Mouse (Mus musculus): ENCODE results near the gene Prss44. TPM values are rescaled to one million over a fixed set of nuclear protein-coding genes. Genes with fewer than 3 reads are reported as not detected.

The Prss44 gene
- total RNA-seq, 4 experiments from 2014 or later = not detected

GRCm38 (mm10) chr9:110833021-110833420 is 19.2 kb downstream of the Prss44 start:
- DNase-seq = no peak

GRCm38 (mm10) chr9:110834411-110834810 is 20.6 kb downstream of the Prss44 start, which contains the start of gene Prss45:
Gene Prss45 (plus strand): TSS chr9:110834588.
- no peak for DNase-seq

GRCm38 (mm10) chr9:110834961-110835360 is 21.2 kb downstream of the Prss44 start:
- no peak for DNase-seq

- no peak for DNase-seq
Measured at GRCm38 (mm10) chr9:110836112-110836511, 22.3 kb downstream of the Prss44 start.

GRCm38 (mm10) chr9:110840905-110841304 is 27.1 kb downstream of the Prss44 start:
- no peak for DNase-seq

- DNase-seq = no peak
Measured at GRCm38 (mm10) chr9:110841438-110841837, 27.6 kb downstream of the Prss44 start.

- no peak for DNase-seq
Measured at GRCm38 (mm10) chr9:110844206-110844605, 30.4 kb downstream of the Prss44 start, which contains the start of gene Prss46. Gene Prss46 (plus strand): TSS chr9:110844506.

GRCm38 (mm10) chr9:110849162-110849561 is 35.4 kb downstream of the Prss44 start:
- DNase-seq = no peak

- no peak for DNase-seq
Measured at GRCm38 (mm10) chr9:110855903-110856302, 42.1 kb downstream of the Prss44 start.

- DNase-seq = no peak
Measured at GRCm38 (mm10) chr9:110856920-110857319, 43.1 kb downstream of the Prss44 start.

GRCm38 (mm10) chr9:110857781-110858472 is 44.1 kb downstream of the Prss44 start, which contains the start of gene Prss50:
Gene Prss50 (plus strand): TSS chr9:110857967.
- no peak for DNase-seq

- no peak for DNase-seq
Measured at GRCm38 (mm10) chr9:110858523-110858922, 44.7 kb downstream of the Prss44 start.

- DNase-seq = no peak
Measured at GRCm38 (mm10) chr9:110858967-110859596, 45.3 kb downstream of the Prss44 start.

GRCm38 (mm10) chr9:110871030-110871429 is 57.2 kb downstream of the Prss44 start:
- no peak for DNase-seq

Other genes starting within 250 kb of the Prss44 start
- 10 to 100 TPM; 15.5 to 19.1 (median 16.3) TPM for gene Nradd, start 189.5 kb upstream of the Prss44 start, total RNA-seq (2022)
- gene Nbeal2, start 159.8 kb upstream of the Prss44 start, total RNA-seq (2022) = 10 to 100 TPM in 2 of 4 experiments, 1 to 10 TPM in 2; 7.7 to 18.1 (median 13.1) TPM
- gene Ccdc12, start 157.5 kb upstream of the Prss44 start, total RNA-seq (2022) = 10 to 100 TPM; 62.7 to 77.9 (median 68.5) TPM
- gene Myl3, start 72.1 kb upstream of the Prss44 start, total RNA-seq (2022) = under 1 TPM in 2 of 4 experiments, not detected in 2; 0.26 to 0.40 TPM
- 10 to 100 TPM in 1 of 4 experiments, 1 to 10 TPM in 3; 7.2 to 12.3 (median 9.3) TPM for gene Pth1r, start 66.8 kb upstream of the Prss44 start, total RNA-seq (2022)
- gene Prss42, start 15.8 kb upstream of the Prss44 start, total RNA-seq (2022) = not detected
- not detected for gene Prss43, start 12.7 kb downstream of the Prss44 start, total RNA-seq (2022)
- under 1 TPM in 1 of 4 experiments, not detected in 3; 0.24 TPM for gene Prss45, start 20.6 kb downstream of the Prss44 start, total RNA-seq (2022)
- not detected for gene Prss46, start 30.5 kb downstream of the Prss44 start, total RNA-seq (2022)
- gene Prss50, start 44.0 kb downstream of the Prss44 start, total RNA-seq (2022) = not detected
- gene Als2cl, start 65.9 kb downstream of the Prss44 start, total RNA-seq (2022) = 10 to 100 TPM; 16.4 to 43.7 (median 30.2) TPM
- gene Tmie, start 66.1 kb downstream of the Prss44 start, total RNA-seq (2022) = 1 to 10 TPM; 2.3 to 7.5 (median 5.1) TPM
- gene Fam240a, start 102.9 kb downstream of the Prss44 start, total RNA-seq (2022) = not detected
- under 1 TPM in 1 of 4 experiments, not detected in 3; 0.14 TPM for gene Tdgf1, start 132.2 kb downstream of the Prss44 start, total RNA-seq (2022)
- gene Lrrc2, start 137.6 kb downstream of the Prss44 start, total RNA-seq (2022) = 10 to 100 TPM; 13.0 to 17.1 (median 14.1) TPM
- gene Rtp3, start 176.6 kb downstream of the Prss44 start, total RNA-seq (2022) = 1 to 10 TPM; 2.5 to 4.6 (median 3.9) TPM
- gene Ltf, start 205.3 kb downstream of the Prss44 start, total RNA-seq (2022) = 1 to 10 TPM in 3 of 4 experiments, under 1 TPM in 1; 0.87 to 3.2 (median 2.0) TPM
- gene Ccrl2, start 243.5 kb downstream of the Prss44 start, total RNA-seq (2022) = 10 to 100 TPM in 2 of 4 experiments, 1 to 10 TPM in 2; 5.4 to 12.8 (median 9.8) TPM